10 mouse cellular contexts compared by ENCODE assay signal in genomic region chr14:20757370-20757907, GRCm38 (mm10). TPM values are rescaled to one million over a fixed set of nuclear protein-coding genes. Genes with fewer than 3 reads are reported as not detected.
DNase-seq lines count a peak whose midpoint lies in the region; ATAC-seq and TF ChIP-seq lines count a peak whose summit lies in the region.
"Had no signal": no experiment of that assay in that cellular context is flagged by ENCODE, and none has a peak within 500 bp of the region (broad histone marks: within the 10 kb centered on the region; RNA-seq: fewer than 3 reads in every experiment).

No protein-coding gene starts in this region.

- no peak for ATAC-seq in heart, embryonic 12.5 days (ENCODE audit: insufficient number of reproducible peaks, low FRiP score)
- 0 out of 2 replicates have a peak, but pooled peaks have one; percentile 43 for ATAC-seq in midbrain, postnatal 0 days (ENCODE audit: low FRiP score)
- no peak for ATAC-seq in midbrain, embryonic 11.5 days (ENCODE audit: low FRiP score)
- ATAC-seq in liver, embryonic 12.5 days = no peak
- ATAC-seq in hindbrain, embryonic 12.5 days (ENCODE audit: low FRiP score) = no peak

- H3K4me2 ChIP-seq in heart, embryonic 12.5 days = no peak overlapping the region
- no peak overlapping the region for H3K4me2 ChIP-seq in midbrain, postnatal 0 days (ENCODE audit: low read depth, low read length, poor library complexity, severe bottlenecking)
- no peak overlapping the region for H3K4me2 ChIP-seq in midbrain, embryonic 11.5 days
- H3K4me2 ChIP-seq in liver, embryonic 12.5 days = no peak overlapping the region
- H3K4me2 ChIP-seq in hindbrain, embryonic 12.5 days (replicated peaks) = no peak overlapping the region

- peak; percentile 47 to 53 for DNase-seq in heart, adult 18-20 months
- DNase-seq in midbrain, postnatal 0 days (ENCODE audit: low spot score) = peak; percentile 30
- no peak for DNase-seq in midbrain, embryonic 11.5 days (ENCODE audit: low spot score, missing footprints)
- peak; percentile 93 for DNase-seq in cerebellum, adult 9-10 months
- DNase-seq in kidney, postnatal 25 days = peak; percentile 49 to 71
- DNase-seq: midbrain, embryonic 14.5 days had no signal

- peaks cover 10% of the 10 kb centered on the region for H3K4me1 ChIP-seq in heart, embryonic 12.5 days (replicated peaks)
- no peaks in the 10 kb centered on the region for H3K4me1 ChIP-seq in midbrain, postnatal 0 days (ENCODE audit: insufficient read depth, low read length)
- no peaks in the 10 kb centered on the region for H3K4me1 ChIP-seq in midbrain, embryonic 11.5 days (ENCODE audit: control insufficient read depth, insufficient read depth, low read length)
- H3K4me1 ChIP-seq in liver, embryonic 12.5 days = peaks cover 6% of the 10 kb centered on the region; the same call in 1 of the 2 replicates
- H3K4me1 ChIP-seq in hindbrain, embryonic 12.5 days = no peaks in the 10 kb centered on the region

- H3K27ac ChIP-seq in heart, embryonic 12.5 days (ENCODE audit: poor library complexity, severe bottlenecking) = no peak overlapping the region
- H3K27ac ChIP-seq in midbrain, postnatal 0 days (ENCODE audit: low read depth, low read length) = no peak overlapping the region
- no peak overlapping the region for H3K27ac ChIP-seq in midbrain, embryonic 11.5 days (ENCODE audit: low read depth, low read length)
- no peak overlapping the region for H3K27ac ChIP-seq in liver, embryonic 12.5 days
- H3K27ac ChIP-seq in hindbrain, embryonic 12.5 days = no peak overlapping the region

- no peak for TF ChIP-seq CTCF in midbrain, postnatal 0 days (IDR thresholded peaks at IDR 0.05)

- H3K27me3 ChIP-seq in heart, embryonic 12.5 days (replicated peaks) = no peaks in the 10 kb centered on the region
- H3K27me3 ChIP-seq in midbrain, postnatal 0 days (ENCODE audit: insufficient read depth, low read length) = no peaks in the 10 kb centered on the region
- H3K27me3 ChIP-seq in midbrain, embryonic 11.5 days (ENCODE audit: control insufficient read depth, insufficient read depth, low read length) = no peaks in the 10 kb centered on the region
- no peaks in the 10 kb centered on the region for H3K27me3 ChIP-seq in liver, embryonic 12.5 days (replicated peaks)
- no peaks in the 10 kb centered on the region for H3K27me3 ChIP-seq in hindbrain, embryonic 12.5 days

- H3K4me3 ChIP-seq in heart, embryonic 12.5 days = no peak overlapping the region
- H3K4me3 ChIP-seq in midbrain, postnatal 0 days (ENCODE audit: low read depth, low read length) = no peak overlapping the region
- H3K4me3 ChIP-seq in midbrain, embryonic 11.5 days (ENCODE audit: low read depth, low read length) = no peak overlapping the region
- H3K4me3 ChIP-seq in liver, embryonic 12.5 days = no peak overlapping the region
- H3K4me3 ChIP-seq in hindbrain, embryonic 12.5 days = no peak overlapping the region
- H3K4me3 ChIP-seq: erythroblast, embryonic 14.5 days had no signal

- no peak overlapping the region for H3K9ac ChIP-seq in heart, embryonic 12.5 days
- no peak overlapping the region for H3K9ac ChIP-seq in midbrain, postnatal 0 days (replicated peaks; ENCODE audit: low read length, poor library complexity, severe bottlenecking)
- H3K9ac ChIP-seq in midbrain, embryonic 11.5 days (ENCODE audit: low read length) = no peak overlapping the region
- no peak overlapping the region for H3K9ac ChIP-seq in liver, embryonic 12.5 days
- no peak overlapping the region for H3K9ac ChIP-seq in hindbrain, embryonic 12.5 days

- peaks cover 98% of the 10 kb centered on the region for H3K36me3 ChIP-seq in heart, embryonic 12.5 days
- H3K36me3 ChIP-seq in midbrain, postnatal 0 days (ENCODE audit: insufficient read depth, low read length) = peaks cover 67% of the 10 kb centered on the region
- H3K36me3 ChIP-seq in midbrain, embryonic 11.5 days (ENCODE audit: control insufficient read depth, insufficient read depth, low read length) = peaks cover 19% of the 10 kb centered on the region
- peaks cover 75% of the 10 kb centered on the region for H3K36me3 ChIP-seq in liver, embryonic 12.5 days
- peaks cover 79% of the 10 kb centered on the region for H3K36me3 ChIP-seq in hindbrain, embryonic 12.5 days

- 93% methylated on average over 22 of the region's 22 CpGs for WGBS in heart, embryonic 12.5 days
- 89% methylated on average over 22 of the region's 22 CpGs for WGBS in midbrain, postnatal 0 days
- WGBS in midbrain, embryonic 11.5 days = 96% methylated on average over 22 of the region's 22 CpGs
- WGBS in liver, embryonic 12.5 days (ENCODE audit: insufficient replicate concordance) = 89% methylated on average over 22 of the region's 22 CpGs
- WGBS in hindbrain, embryonic 12.5 days = 95% methylated on average over 22 of the region's 22 CpGs

- no peaks in the 10 kb centered on the region for H3K9me3 ChIP-seq in heart, embryonic 12.5 days (replicated peaks)
- H3K9me3 ChIP-seq in midbrain, postnatal 0 days (ENCODE audit: low read length) = no peaks in the 10 kb centered on the region
- no peaks in the 10 kb centered on the region for H3K9me3 ChIP-seq in midbrain, embryonic 11.5 days (ENCODE audit: control insufficient read depth, low read length)
- H3K9me3 ChIP-seq in liver, embryonic 12.5 days (replicated peaks) = no peaks in the 10 kb centered on the region
- no peaks in the 10 kb centered on the region for H3K9me3 ChIP-seq in hindbrain, embryonic 12.5 days (replicated peaks)

RNA-seq across cellular contexts. Expression of gene Ndst2, which starts 23.1 kb away (rescaled TPM):
- total RNA-seq in heart, adult 18-20 months (2021) = 1 to 10 TPM; 6.4 to 8.3 TPM
- polyA plus RNA-seq in heart, embryonic 12.5 days (2016; fragmentation: Nextera tagmentation; extraction: Ambion mirVana) = 17.9 and 18.8 TPM in 2 replicates
- total RNA-seq in midbrain, postnatal 0 days (2014; rRNA removed) = 20.5 and 23.2 TPM in 2 replicates
- polyA plus RNA-seq in midbrain, postnatal 0 days (2015; fragmentation: Nextera tagmentation; extraction: Ambion mirVana) = 14.0 and 14.1 TPM in 2 replicates
- 22.0 and 23.0 TPM in 2 replicates for polyA plus RNA-seq in midbrain, embryonic 11.5 days (2014; fragmentation: Nextera tagmentation; extraction: Ambion mirVana)
- polyA plus RNA-seq in liver, embryonic 12.5 days (2016; fragmentation: Nextera tagmentation; extraction: Ambion mirVana) = 22.4 and 24.9 TPM in 2 replicates
- polyA plus RNA-seq in hindbrain, embryonic 12.5 days (2016; fragmentation: Nextera tagmentation; extraction: Ambion mirVana) = 27.2 and 28.2 TPM in 2 replicates

RNA-seq across cellular contexts. Expression of gene Camk2g, which starts 36.4 kb away (rescaled TPM):
- total RNA-seq in heart, adult 18-20 months (2021) = 10 to 100 TPM; 43.8 to 47.7 TPM
- polyA plus RNA-seq in heart, embryonic 12.5 days (2016; fragmentation: Nextera tagmentation; extraction: Ambion mirVana) = 65.4 and 69.5 TPM in 2 replicates
- 239 and 267 TPM in 2 replicates for total RNA-seq in midbrain, postnatal 0 days (2014; rRNA removed)
- 261 and 284 TPM in 2 replicates for polyA plus RNA-seq in midbrain, postnatal 0 days (2015; fragmentation: Nextera tagmentation; extraction: Ambion mirVana)
- polyA plus RNA-seq in midbrain, embryonic 11.5 days (2014; fragmentation: Nextera tagmentation; extraction: Ambion mirVana) = 35.9 and 39.5 TPM in 2 replicates
- 13.2 and 15.6 TPM in 2 replicates for polyA plus RNA-seq in liver, embryonic 12.5 days (2016; fragmentation: Nextera tagmentation; extraction: Ambion mirVana)
- 72.8 and 75.5 TPM in 2 replicates for polyA plus RNA-seq in hindbrain, embryonic 12.5 days (2016; fragmentation: Nextera tagmentation; extraction: Ambion mirVana)

RNA-seq across cellular contexts. Expression of gene Zswim8, which starts 50.1 kb away (rescaled TPM):
- 10 to 100 TPM; 28.5 to 36.0 TPM for total RNA-seq in heart, adult 18-20 months (2021)
- 32.4 and 34.0 TPM in 2 replicates for polyA plus RNA-seq in heart, embryonic 12.5 days (2016; fragmentation: Nextera tagmentation; extraction: Ambion mirVana)
- total RNA-seq in midbrain, postnatal 0 days (2014; rRNA removed) = 154 and 183 TPM in 2 replicates
- 35.1 and 37.8 TPM in 2 replicates for polyA plus RNA-seq in midbrain, postnatal 0 days (2015; fragmentation: Nextera tagmentation; extraction: Ambion mirVana)
- 19.1 and 22.9 TPM in 2 replicates for polyA plus RNA-seq in midbrain, embryonic 11.5 days (2014; fragmentation: Nextera tagmentation; extraction: Ambion mirVana)
- polyA plus RNA-seq in liver, embryonic 12.5 days (2016; fragmentation: Nextera tagmentation; extraction: Ambion mirVana) = 10.7 and 11.1 TPM in 2 replicates
- polyA plus RNA-seq in hindbrain, embryonic 12.5 days (2016; fragmentation: Nextera tagmentation; extraction: Ambion mirVana) = 53.8 and 60.1 TPM in 2 replicates

RNA-seq across cellular contexts. Expression of gene Chchd1, which starts 54.6 kb away (rescaled TPM):
- 100 to 1,000 TPM; 108 to 122 TPM for total RNA-seq in heart, adult 18-20 months (2021)
- polyA plus RNA-seq in heart, embryonic 12.5 days (2016; fragmentation: Nextera tagmentation; extraction: Ambion mirVana) = 232 and 236 TPM in 2 replicates
- 122 and 180 TPM in 2 replicates for total RNA-seq in midbrain, postnatal 0 days (2014; rRNA removed)
- polyA plus RNA-seq in midbrain, postnatal 0 days (2015; fragmentation: Nextera tagmentation; extraction: Ambion mirVana) = 186 and 195 TPM in 2 replicates
- polyA plus RNA-seq in midbrain, embryonic 11.5 days (2014; fragmentation: Nextera tagmentation; extraction: Ambion mirVana) = 256 and 258 TPM in 2 replicates
- polyA plus RNA-seq in liver, embryonic 12.5 days (2016; fragmentation: Nextera tagmentation; extraction: Ambion mirVana) = 178 and 187 TPM in 2 replicates
- 213 and 215 TPM in 2 replicates for polyA plus RNA-seq in hindbrain, embryonic 12.5 days (2016; fragmentation: Nextera tagmentation; extraction: Ambion mirVana)
